Mouse (Mus musculus): ENCODE measurements at regions not wholly inside any gene's neighbourhood (a gene's known extent, or its start where the extent isn't known, plus 50 kb on each side); places are given as distances from the start of the nearest gene placed in this dataset.
A peak's percentile ranks its signal among the peaks of the same experiment; 100 is the strongest.
"Not testable (repeated sequence)": the region's sequence is repeated elsewhere in the genome, so short reads cannot be mapped to it uniquely, and the experiment has no call there.

DNA sequence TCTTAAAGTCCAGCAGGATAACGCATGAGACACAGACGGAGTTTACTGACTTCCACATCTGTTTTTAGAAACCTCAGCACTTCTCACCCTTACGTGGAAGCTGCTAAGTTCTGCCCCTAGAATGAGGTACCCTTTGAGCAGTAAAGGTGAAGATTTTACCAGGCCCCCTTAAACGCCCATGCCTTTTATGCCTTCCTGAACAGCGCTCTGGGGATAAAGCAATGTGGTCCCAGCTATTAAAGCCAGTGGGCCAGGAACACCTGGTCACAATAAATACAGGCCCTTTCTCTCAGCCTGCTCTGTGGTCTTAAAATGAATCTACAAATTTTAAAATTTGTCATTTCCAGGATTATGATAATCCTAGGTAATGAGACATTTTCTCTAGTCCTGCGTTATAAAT is 57.9 kb downstream of the Llph start:
- no peak for DNase-seq

DNA sequence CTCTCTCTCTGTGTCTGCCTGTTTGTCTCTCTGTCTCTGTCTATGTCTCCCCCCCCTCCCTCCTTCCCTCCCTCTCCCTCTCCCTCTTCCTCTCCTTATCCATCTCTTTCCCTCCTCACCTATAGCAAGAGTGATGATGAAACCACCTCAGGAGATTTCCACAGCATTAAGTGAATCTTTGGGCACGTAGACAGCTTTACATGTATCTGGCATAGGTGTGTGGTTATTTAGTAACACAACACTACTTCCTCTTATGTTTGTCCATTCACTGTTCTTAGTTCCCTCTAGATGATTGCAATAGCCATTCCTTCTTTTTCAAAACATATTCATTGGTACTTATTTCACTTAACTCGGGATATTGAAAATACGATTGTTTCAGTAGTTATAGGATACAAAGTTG is 65.0 kb downstream of the Llph start:
- no peak for DNase-seq

DNA sequence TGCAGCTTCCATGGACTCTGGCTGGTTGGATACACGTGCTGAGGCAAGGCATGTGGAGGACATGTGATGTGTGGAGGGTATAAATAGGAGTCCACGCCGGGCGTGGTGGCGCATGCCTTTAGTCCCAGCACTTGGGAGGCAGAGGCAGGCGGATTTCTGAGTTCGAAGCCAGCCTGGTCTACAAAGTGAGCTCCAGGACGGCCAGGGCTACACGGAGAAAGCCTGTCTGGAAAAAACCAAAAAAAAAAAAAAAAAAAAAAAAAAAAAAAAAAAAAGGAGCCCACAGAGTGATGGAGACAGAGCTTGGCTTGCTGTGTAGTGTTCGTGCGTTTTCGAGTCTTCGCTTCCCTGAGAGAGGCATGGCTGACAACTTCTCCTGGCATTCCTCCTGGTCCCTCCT is 66.5 kb downstream of the Llph start:
- DNase-seq = not testable (repeated sequence)

DNA sequence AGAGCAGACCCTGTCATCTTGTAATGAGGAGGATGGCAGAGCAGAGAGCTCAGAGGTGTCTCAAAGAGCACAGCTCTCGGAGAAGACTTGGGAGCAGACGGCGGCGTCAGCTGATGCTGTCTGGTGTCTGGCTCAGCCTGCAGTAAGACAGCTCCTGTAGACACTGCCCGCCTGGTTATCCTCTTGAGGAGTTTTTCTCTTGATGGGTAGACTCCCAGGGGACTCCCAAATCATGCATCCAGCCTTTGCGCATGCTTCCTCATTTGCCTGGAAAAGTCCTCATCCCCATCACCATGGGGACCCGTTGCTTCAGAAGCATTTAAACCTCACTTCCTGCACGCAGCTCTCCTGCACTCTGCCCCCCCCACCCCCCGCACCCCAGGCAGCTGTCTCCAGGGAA is 67.6 kb downstream of the Llph start:
- DNase-seq = no peak

DNA sequence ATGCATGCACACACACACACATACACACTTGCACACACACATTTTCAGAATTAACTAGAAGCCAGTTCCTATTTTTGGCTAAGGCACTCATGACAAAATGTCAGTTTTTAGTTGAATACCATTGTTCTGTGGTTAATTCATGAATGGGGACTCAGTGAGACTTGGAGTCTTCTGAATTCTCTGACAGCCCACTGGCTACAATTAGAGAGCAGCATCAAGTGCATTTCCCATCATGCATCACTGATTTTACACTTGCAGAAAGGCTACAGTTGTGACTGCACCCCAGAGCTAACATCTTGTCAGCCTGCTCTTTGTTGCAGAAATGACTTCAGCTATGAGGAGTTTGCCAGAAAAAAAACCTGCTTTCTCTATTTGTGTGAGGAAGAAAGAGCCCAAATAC is 70.4 kb downstream of the Llph start:
- no peak for DNase-seq

DNA sequence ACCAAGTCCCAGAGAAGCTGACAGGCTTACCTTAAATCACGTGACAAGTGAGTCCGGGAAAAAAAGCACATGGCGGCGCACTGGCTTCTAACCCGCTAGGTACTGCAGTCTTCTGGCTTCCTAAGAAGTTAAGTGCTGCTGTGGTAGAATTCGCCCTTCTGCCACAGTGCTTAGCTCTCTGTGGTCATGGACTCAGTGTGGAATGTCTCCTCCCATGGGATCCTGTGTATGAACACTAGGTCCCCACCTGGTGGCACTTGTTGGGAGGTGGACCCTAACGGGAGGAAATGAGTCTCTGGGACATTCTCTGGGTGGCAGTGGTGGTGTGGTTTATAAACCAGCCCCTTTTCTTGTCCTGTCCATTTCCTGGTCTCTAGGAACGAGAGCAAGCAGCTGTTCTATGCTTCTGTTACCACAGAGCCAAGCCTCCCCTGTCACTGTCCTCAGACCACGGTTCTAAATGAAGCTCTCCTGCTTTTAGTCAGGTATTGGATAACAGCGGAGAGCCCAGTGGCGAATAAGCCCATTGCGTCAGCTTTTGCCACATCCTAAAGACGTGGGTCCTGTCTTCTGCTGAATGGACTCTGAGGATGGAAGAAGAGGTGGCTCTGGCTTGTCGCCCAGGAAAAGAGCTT is 71.5 kb downstream of the Llph start:
- peak; percentile 26 for DNase-seq

DNA sequence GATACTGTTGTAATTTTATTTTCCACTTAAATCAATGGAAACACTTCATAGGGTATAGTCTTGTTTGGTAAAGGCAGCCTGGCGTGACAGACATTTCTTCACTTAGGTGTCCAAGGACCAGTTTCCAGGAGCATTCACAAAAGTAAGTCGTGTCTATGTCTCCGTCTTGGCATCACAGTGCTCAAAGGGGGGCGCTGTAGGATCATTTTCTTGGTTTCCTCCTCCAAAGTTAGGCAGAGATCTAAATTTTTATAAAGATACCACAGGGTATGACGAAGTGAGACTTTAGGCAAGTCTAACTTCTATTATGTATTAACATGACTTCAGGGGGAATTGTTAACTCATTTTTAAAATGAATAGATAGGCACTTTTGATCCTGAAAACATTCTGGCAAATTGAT is 79.1 kb downstream of the Llph start:
- DNase-seq = peak; percentile 66

DNA sequence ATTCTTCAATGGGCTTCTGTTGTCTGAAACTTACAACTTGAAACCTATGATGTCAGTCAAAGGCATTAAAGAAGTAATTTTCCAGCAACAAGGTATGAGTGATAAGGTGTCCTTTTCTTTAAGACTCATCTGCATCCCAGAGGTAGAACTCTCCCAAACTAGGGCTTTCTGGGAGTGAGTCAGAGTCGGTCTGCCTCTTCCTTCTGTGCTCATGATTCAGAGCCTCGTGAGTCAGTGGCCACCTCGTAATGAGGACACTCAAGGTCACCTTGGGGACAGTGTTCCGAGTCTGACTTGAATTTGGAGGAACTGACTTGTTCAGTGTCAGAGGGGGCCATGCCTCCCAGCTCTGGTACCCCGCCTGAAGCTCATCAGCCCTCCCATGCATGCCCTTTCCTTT is 81.8 kb downstream of the Llph start:
- DNase-seq = no peak

Data from kidney, postnatal 14 days (tissue).